Mouse (Mus musculus): ENCODE measurements at regions not wholly inside any gene's neighbourhood (a gene's known extent, or its start where the extent isn't known, plus 50 kb on each side); places are given as distances from the start of the nearest gene placed in this dataset.

DNA sequence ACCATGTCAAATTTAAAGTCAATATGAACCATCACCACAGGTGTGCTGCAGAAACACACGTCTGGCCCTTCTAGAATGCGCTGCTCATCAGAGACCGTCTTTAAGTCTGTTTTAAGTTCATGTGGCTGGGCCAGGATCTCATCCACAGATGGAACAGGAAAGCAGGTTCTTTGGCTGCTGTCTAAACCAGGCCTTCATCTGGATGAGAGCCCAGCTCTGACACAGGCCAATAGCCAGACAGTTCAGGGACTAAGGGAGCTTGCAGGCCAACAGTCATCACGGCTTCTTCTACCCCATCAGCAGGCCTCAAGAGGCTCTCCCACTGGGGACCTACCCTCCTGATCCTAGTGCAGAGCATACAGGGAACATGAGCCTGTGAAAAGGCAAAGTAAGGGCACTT is 185.4 kb upstream of the Eci2 start:
- DNase-seq (ENCODE audit: low read depth, low spot score), result no peak

- no peak for DNase-seq (ENCODE audit: low read depth, low spot score)
Observed at GRCm38 (mm10) chr13:35214219-35214618, 187.3 kb upstream of the Eci2 start.

DNA sequence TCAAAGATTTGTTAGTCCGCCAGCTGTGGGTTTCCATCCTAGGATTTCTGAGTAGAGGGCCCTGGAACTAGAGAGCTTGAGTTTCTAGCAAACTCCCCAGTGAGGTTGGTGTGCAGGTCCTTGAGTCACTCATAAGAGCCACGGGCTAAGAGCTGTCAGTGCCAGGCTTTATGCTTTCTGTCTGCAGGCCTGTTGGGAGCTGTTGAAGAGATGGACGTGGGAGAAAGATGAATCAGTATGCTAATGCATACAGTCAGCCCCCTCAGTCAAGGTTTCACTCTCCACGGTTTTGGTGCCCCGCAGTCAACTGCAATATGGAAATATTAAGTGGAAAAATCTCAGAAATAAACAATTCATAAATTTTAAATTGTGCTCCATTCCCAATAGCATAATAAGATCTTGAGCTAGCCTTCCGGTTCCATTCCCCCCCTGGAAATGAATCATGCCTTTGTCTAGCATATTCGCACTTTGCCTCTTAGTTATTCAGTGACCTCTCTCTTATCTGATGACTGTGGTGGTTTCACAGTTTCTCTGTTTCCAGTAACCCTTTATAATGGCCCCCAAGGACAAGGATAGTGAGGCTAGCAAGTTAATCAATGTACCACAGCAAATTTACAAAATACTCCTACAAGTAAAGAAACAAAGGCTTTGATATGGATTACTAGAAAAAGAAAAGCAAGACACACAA is 199.4 kb upstream of the Eci2 start:
- no peak for DNase-seq (ENCODE audit: low read depth, low spot score)

DNA sequence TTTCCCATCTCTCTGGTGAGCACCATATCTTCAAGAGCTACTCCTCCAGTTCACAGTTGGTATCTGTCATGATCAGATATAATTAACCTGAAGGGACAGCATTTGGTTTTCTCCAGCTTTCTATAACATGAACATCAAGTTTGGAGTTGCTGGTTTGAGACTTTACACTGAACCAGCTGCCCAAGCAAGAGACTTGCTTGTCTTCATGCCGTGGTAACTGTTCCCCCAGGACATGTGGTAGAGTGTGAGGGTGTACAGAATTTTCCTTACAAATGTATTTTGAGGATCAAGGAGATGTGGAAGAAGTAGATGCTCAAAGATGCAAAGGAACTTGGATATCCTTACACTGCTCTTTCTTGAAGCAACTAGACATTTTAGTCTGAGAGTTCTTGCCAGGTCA is 200.0 kb upstream of the Eci2 start:
- no peak for DNase-seq (ENCODE audit: low read depth, low spot score)

- DNase-seq (ENCODE audit: low read depth, low spot score), result no peak
Observed at GRCm38 (mm10) chr13:35229601-35230000, 202.7 kb upstream of the Eci2 start.

DNA sequence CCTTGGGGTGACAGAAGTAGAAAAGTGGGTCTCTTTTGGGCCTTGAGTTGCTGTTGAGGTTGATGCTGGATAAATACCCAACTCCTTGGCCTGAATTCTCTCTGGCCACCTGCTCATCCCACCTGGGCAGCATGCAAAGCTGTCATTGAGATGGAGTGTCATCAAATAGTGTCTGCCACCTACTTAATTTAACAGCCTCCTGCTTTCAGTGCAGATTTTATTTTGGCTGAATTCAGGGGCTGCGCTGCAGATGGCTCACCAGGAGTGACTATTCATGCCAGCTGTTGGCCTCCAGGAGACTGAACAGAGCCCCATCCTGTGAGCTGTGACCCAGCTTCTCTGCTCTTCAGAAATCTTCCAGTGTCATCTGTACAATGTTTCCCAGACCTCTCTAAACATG is 206.7 kb upstream of the Eci2 start:
- DNase-seq (ENCODE audit: low read depth, low spot score), result no peak

GRCm38 (mm10) chr13:35241443-35241842 is 214.5 kb upstream of the Eci2 start:
- no peak for DNase-seq (ENCODE audit: low read depth, low spot score)

DNA sequence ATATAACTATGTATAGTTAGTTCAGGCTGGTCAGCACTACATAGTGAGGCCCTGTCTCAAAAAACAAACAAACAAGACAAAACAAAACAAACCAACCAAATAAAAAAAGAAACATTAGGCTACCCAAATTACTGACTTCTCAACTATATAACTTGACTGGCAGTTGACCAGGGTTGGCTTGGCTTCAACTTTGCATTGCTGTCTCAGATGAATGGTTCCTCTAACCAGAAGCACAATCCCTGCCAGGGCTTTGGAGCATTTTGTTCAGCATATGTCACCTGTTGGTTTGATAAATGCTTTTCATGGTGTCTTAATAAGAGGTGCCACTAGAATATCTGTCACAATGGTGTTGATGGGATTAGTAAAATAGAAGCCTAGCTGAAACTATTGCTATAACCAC is 217.1 kb upstream of the Eci2 start:
- no peak for DNase-seq (ENCODE audit: low read depth, low spot score)

- no peak for DNase-seq (ENCODE audit: low read depth, low spot score)
Observed at GRCm38 (mm10) chr13:35257386-35257785, 230.5 kb upstream of the Eci2 start.

GRCm38 (mm10) chr13:35258720-35259119 is 231.8 kb upstream of the Eci2 start:
- no peak for DNase-seq (ENCODE audit: low read depth, low spot score)

GRCm38 (mm10) chr13:35283959-35284358 is 257.1 kb upstream of the Eci2 start:
- DNase-seq (ENCODE audit: low read depth, low spot score), result no peak

DNA sequence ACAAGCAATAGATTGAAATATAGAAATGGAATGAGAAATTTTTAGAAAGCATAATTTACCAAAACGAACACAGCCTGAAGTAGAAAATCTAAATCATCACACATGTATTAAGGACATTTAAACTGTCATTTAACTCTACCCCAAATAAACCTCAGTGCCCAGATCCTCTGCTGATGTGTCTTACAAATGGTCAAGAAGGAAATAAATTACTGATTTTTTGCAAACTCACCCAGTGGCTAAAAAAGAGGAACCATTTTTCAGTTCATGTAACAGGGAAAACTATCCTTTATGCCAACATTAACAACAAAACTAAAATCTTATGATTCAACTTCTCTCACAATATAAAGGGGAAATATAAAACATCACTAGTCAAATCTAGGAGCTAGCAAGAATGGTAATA is 275.2 kb upstream of the Eci2 start:
- DNase-seq (ENCODE audit: low read depth, low spot score), result no peak

- DNase-seq (ENCODE audit: low read depth, low spot score), result peak; percentile 7
Observed at GRCm38 (mm10) chr13:35316772-35317171, 289.9 kb upstream of the Eci2 start.

- DNase-seq (ENCODE audit: low read depth, low spot score), result peak; percentile 12
Observed at GRCm38 (mm10) chr13:35326682-35327242, 299.9 kb upstream of the Eci2 start.

- no peak for DNase-seq (ENCODE audit: low read depth, low spot score)
Observed at GRCm38 (mm10) chr13:35328320-35328719, 301.4 kb upstream of the Eci2 start.

DNA sequence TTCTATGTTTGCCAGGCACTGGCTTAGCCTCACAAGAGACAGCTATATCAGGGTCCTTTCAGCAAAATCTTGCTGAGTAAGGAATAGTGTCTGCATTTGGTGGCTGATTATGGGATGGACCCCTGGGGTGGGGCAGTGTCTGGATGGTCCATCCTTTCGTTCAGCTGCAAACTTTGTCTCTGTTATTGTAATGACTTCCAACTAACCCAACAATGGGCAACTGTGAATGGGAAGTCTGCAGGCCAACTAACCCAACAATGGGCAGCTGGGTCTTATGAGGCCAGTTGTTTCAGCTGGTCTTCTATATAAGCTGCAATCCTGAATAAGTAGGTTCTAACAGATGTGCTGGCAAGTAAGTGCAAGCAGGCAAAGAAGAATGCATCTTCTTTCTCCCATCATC is 304.0 kb upstream of the Eci2 start:
- DNase-seq (ENCODE audit: low read depth, low spot score), result no peak

GRCm38 (mm10) chr13:35345507-35346129 is 314.0 kb upstream of the Cdyl start:
- DNase-seq (ENCODE audit: low read depth, low spot score), result no peak

GRCm38 (mm10) chr13:35348283-35348682 is 311.4 kb upstream of the Cdyl start:
- DNase-seq (ENCODE audit: low read depth, low spot score), result no peak

DNA sequence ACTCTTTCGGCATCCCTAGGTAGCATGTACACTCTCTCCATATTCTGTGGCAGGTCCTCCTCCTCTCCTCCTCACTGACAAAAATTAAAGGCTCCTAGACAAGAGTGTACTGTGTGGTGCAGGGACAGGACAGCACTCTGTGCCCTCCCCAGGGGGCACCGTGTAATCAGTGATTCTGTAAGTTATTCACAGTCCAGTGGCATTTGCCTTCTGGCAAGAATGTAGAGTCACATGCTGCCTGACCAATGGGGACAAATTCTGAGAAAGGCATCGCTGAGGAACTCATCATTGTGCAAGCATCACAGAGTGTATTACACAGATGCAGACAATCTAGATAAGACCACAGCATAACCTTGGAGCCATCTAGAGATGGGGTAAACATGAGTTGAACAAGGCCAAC is 300.3 kb upstream of the Cdyl start:
- no peak for DNase-seq (ENCODE audit: low read depth, low spot score)

- DNase-seq (ENCODE audit: low read depth, low spot score), result no peak
Observed at GRCm38 (mm10) chr13:35377487-35377886, 282.1 kb upstream of the Cdyl start.

GRCm38 (mm10) chr13:35379500-35379899 is 280.1 kb upstream of the Cdyl start:
- no peak for DNase-seq (ENCODE audit: low read depth, low spot score)

- DNase-seq (ENCODE audit: low read depth, low spot score), result peak; percentile 62
Observed at GRCm38 (mm10) chr13:35380224-35381009, 279.2 kb upstream of the Cdyl start.
